Mouse (Mus musculus) megakaryocyte, embryonic 14.5 days (primary cell): Measurements from ENCODE around the gene Fth1.

Source experiments
- FLI1 ChIP-seq: IDR thresholded peaks from 2 replicates; pipeline ENCODE4 v1.6.1; 2012; ENCODE audit warnings: low read length, inconsistent platforms, mixed read lengths
- GATA1 ChIP-seq: IDR thresholded peaks from 3 replicates; pipeline ENCODE4 v1.6.1; 2012; ENCODE audit warnings: mixed read lengths, low read length, inconsistent platforms, borderline replicate concordance

DNA sequence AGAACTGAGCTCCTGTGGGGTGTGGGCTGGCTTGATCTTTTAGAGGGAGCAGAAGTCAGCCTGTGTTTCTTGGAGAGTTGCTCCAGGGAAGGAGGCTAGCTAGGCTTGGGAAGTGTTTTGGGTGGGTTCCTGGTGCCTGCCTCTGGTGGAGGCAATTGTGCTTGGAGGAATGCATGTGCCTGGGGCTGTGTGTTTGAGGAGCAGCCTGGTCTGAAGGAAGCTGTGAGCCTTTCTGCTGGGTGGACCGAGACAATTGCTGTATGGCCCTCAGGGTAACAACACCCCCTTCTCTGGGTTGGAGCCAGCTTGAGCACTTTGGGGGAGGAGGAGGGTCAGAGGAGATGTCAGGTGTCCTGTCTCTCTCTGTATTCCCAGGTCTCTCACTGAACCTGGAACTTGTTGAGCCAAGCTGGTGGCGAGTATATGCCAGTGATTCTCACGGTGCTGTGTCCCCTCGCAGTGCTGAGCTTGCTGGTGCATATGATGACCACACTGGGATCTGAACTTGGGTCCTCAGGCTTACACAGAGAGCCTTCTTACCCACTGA is 38.9 kb downstream of the Fth1 start:
- TF ChIP-seq FLI1 (no peak), GATA1 (no peak)
